Mouse (Mus musculus) limb, embryonic 14.5 days (tissue): ENCODE results near the gene Trub1. TPM values are rescaled to one million over a fixed set of nuclear protein-coding genes. Genes with fewer than 3 reads are reported as not detected.

ENCODE experiments used
- ATAC-seq: fragments of 200-750 bp; cut with Nextera tagmentation; 2 replicates; pipeline ENCODE4 v1.8.0; 2017; ENCODE audit warnings: low read depth, moderate number of reproducible peaks, moderate TSS enrichment; ENCODE audit not compliant: low FRiP score
- DNase-seq: peaks from one replicate; pipeline ENCODE4 v3.0.0-alpha.2; 2015; ENCODE audit warnings: low spot score
- H3K27ac ChIP-seq: fragments of 300-500 bp; sonication (generic); replicated peaks from 2 replicates; pipeline ENCODE4 v1.5.1; 2014; ENCODE audit warnings: low read depth, mild to moderate bottlenecking, low read length, moderate library complexity, mixed read lengths
- H3K27me3 ChIP-seq: fragments of 300-500 bp; sonication (generic); 2 replicates; pipeline ENCODE4 v1.6.1; 2014; ENCODE audit warnings: low read length, mixed read lengths; ENCODE audit not compliant: control insufficient read depth, insufficient read depth
- H3K36me3 ChIP-seq: fragments of 300-500 bp; sonication (generic); 2 replicates; pipeline ENCODE4 v1.6.1; 2014; ENCODE audit warnings: mild to moderate bottlenecking, low read length, moderate library complexity, mixed read lengths; ENCODE audit not compliant: control insufficient read depth, insufficient read depth
- H3K4me1 ChIP-seq: fragments of 300-500 bp; sonication (generic); 2 replicates; pipeline ENCODE4 v1.6.1; 2014; ENCODE audit warnings: antibody characterized with exemption, low read length, mixed read lengths; ENCODE audit not compliant: control insufficient read depth, insufficient read depth
- H3K4me2 ChIP-seq: fragments of 300-500 bp; sonication (generic); replicated peaks from 2 replicates; pipeline ENCODE4 v1.6.1; 2014; ENCODE audit warnings: low read depth, mild to moderate bottlenecking, low read length, moderate library complexity; ENCODE audit not compliant: severe bottlenecking
- H3K4me3 ChIP-seq: fragments of 300-500 bp; sonication (generic); replicated peaks from 2 replicates; pipeline ENCODE4 v1.5.1; 2014; ENCODE audit warnings: low read length
- H3K9ac ChIP-seq: fragments of 300-500 bp; sonication (generic); 2 replicates; pipeline ENCODE4 v1.6.1; 2014; ENCODE audit warnings: mild to moderate bottlenecking, low read depth, low read length, moderate library complexity; ENCODE audit not compliant: severe bottlenecking
- H3K9me3 ChIP-seq: fragments of 300-500 bp; sonication (generic); 2 replicates; pipeline ENCODE4 v1.6.1; 2016; ENCODE audit warnings: low read length; ENCODE audit not compliant: control insufficient read depth
- POLR2A ChIP-seq: fragments of 200-500 bp; IDR thresholded peaks from 2 replicates; pipeline ENCODE4 v1.8.0; 2012; ENCODE audit warnings: inconsistent platforms, mild to moderate bottlenecking, moderate library complexity, borderline replicate concordance; ENCODE audit not compliant: insufficient read depth, insufficient read length; ENCODE audit errors: extremely low read depth
- WGBS: fragments of 180-500 bp; shearing (Covaris S2); extraction: QIAGEN DNeasy Blood & Tissue Kit; methylation state at CpG from one replicate; pipeline ENCODE4 v1.1.7; 2014; 5-methylcytosine and 5-hydroxymethylcytosine counted together
- polyA plus RNA-seq, 2 experiments: library from polyadenylated mRNA; depleted of rRNA in 1 of 2; stranded (reverse) in 1 of 2; unstranded in 1 of 2; fragments of >200 nt; fragmentation: Nextera tagmentation in 1 of 2; extraction: Ambion mirVana in 1 of 2; gene quantifications; 2 replicates each; pipeline versions ENCODE4 v1.2.1 to v1.2.3; 2012 to 2014

The Trub1 gene
- polyA plus RNA-seq, 2 experiments: 24.4 to 31.7 TPM

DNA sequence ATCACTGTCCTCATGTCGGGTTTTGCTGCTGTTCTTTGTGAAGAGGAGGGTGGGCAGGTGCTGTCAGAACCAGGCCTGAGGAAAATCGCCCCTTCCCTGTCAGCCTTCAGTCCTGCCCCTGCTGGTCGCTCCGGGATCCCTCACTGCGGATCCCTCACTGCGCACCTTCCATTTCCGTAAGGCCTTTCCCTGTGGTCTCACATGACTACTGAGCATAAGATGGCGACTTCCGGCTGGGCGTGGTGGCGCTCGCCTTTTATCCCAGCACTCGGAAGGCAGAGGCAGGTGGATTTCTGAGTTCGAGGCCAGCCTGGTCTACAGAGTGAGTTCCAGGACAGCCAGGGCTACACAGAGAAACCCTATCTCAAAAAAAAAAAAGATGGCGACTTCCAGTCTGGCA lies 27.4 kb upstream of the Trub1 start:
- H3K4me2 ChIP-seq: no peak overlapping the region
- H3K9me3 ChIP-seq: no peaks in the 10 kb centered on the region
- H3K4me3 ChIP-seq: no peak overlapping the region
- H3K27me3 ChIP-seq: no peaks in the 10 kb centered on the region
- no peak for TF ChIP-seq POLR2A
- 95% methylated on average over 15 of the region's 15 CpGs for WGBS
- H3K27ac ChIP-seq: no peak overlapping the region
- no peak for DNase-seq
- no peaks in the 10 kb centered on the region for H3K36me3 ChIP-seq
- no peaks in the 10 kb centered on the region for H3K4me1 ChIP-seq
- ATAC-seq: no peak
- H3K9ac ChIP-seq: no peak overlapping the region

DNA sequence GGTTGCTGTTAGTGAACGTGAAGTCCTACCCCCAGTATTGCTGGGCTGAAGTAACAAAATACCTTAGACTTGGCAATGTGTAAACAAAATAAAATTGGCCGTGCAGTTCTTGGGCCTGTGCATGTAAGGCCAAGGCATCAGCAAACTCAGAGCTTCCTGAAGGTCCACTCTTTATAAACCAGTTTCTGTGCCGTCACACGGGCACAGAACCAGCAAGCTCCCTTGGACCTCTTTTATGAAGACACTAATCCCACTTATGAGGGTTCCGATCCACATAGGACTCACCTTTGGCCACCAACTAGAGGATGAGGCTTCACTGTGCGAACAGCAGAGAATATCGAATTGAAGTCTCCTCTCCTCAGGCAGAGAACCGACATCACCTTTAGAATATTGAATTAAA lies 25.9 kb upstream of the Trub1 start:
- Histone ChIP-seq H3K27me3 (no peaks in the 10 kb centered on the region), H3K36me3 (no peaks in the 10 kb centered on the region)
- no peak for ATAC-seq

DNA sequence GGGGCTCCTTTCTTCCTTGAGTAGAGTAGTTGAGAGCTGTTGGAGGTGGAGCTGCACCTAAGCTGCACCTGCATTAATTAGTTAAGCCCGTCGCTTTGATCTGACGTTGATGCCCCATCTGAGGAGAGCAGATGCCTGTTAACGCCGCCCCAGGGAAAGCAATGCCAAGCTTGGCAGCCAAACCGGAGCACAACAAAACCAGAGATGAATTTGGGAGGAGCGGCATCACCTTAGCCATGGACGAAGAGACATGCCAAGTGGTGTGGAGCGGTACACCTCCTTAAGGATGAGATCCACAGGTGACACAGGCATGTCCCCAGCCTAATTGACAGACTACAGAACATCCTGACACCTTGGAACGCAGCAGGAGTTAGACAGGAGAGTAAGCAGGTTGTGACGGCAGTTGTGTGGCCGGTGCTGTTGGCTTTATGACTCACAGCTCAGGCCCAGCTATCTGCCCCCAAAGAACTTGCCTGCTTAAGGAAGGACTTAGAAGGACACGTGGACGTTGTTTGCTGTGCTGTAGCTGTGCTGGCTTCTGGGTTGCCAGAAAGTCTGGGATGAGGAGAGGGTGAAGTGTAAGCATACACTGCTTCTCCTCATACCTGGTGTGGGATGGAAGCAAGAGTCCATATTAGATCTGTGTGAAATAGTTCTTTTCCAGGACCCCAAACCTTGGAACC lies 24.8 kb upstream of the Trub1 start:
- ATAC-seq (no peak), DNase-seq (no peak)
- no peak for TF ChIP-seq POLR2A
- Histone ChIP-seq H3K9ac (no peak overlapping the region), H3K27me3 (no peaks in the 10 kb centered on the region), H3K4me3 (no peak overlapping the region), H3K36me3 (no peaks in the 10 kb centered on the region), H3K4me2 (no peak overlapping the region), H3K4me1 (no peaks in the 10 kb centered on the region), H3K27ac (no peak overlapping the region), H3K9me3 (no peaks in the 10 kb centered on the region)
- 69% methylated on average over 14 of the region's 14 CpGs for WGBS

More for the DNA sequence above, 25.9 kb upstream of the Trub1 start:
- Histone ChIP-seq H3K4me3 (no peak overlapping the region), H3K9ac (no peak overlapping the region), H3K9me3 (no peaks in the 10 kb centered on the region), H3K4me1 (no peaks in the 10 kb centered on the region), H3K27ac (no peak overlapping the region), H3K4me2 (no peak overlapping the region)
- 92% methylated on average over 8 of the region's 8 CpGs for WGBS
- DNase-seq: no peak
- no peak for TF ChIP-seq POLR2A

DNA sequence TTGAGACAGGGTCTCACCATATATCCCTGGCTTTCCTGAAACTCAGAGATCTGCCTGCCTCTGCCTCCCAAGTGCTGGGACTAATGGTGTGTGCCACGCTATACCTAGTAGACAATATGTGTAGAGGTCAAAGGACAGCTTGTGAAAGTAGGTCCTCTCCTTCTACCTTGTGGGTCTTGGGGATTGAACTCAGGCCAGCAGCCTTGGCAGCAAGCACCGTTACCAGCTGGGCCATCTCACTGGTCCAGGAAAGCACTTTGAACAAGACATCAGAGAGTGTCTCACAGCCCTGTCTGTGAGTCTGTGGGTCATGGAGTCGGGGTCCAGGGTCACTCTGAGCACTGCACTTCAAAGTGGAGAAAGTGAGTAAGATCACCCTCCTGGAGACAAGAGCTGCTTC lies 24.1 kb upstream of the Trub1 start:
- H3K9me3 ChIP-seq: no peaks in the 10 kb centered on the region
- no peaks in the 10 kb centered on the region for H3K27me3 ChIP-seq
- WGBS: 80% methylated on average over 3 of the region's 3 CpGs
- H3K4me1 ChIP-seq: no peaks in the 10 kb centered on the region
- no peak for TF ChIP-seq POLR2A
- H3K27ac ChIP-seq: no peak overlapping the region
- no peaks in the 10 kb centered on the region for H3K36me3 ChIP-seq
- no peak overlapping the region for H3K9ac ChIP-seq
- no peak overlapping the region for H3K4me2 ChIP-seq
- DNase-seq (no peak), ATAC-seq (no peak)
- no peak overlapping the region for H3K4me3 ChIP-seq

DNA sequence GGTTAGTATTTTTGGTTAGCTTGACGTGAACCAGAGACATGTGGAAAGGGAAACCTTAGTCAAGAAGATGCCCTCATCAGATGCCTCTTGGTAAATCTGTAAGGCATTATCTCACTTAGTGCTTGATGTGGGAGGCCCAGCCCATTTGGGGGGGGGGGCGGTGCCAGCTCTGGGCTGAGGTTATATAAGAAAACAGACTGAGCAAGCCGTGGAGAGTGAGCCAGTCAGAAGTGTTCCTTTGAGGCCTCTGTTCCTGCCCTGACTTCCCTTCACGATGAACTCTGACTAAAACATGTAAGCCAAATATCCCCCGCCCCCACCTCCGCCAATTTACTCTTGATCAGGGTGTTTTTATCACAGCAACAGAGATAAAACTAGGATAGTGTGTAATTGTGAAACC lies 22.8 kb upstream of the Trub1 start:
- no peak for TF ChIP-seq POLR2A
- H3K9ac ChIP-seq: no peak overlapping the region
- ATAC-seq (no peak), DNase-seq (no peak)
- H3K36me3 ChIP-seq: no peaks in the 10 kb centered on the region
- no peaks in the 10 kb centered on the region for H3K9me3 ChIP-seq
- no peak overlapping the region for H3K4me2 ChIP-seq
- 74% methylated on average over 6 of the region's 6 CpGs for WGBS
- H3K4me1 ChIP-seq: no peaks in the 10 kb centered on the region
- H3K4me3 ChIP-seq: no peak overlapping the region
- H3K27me3 ChIP-seq: no peaks in the 10 kb centered on the region
- no peak overlapping the region for H3K27ac ChIP-seq

DNA sequence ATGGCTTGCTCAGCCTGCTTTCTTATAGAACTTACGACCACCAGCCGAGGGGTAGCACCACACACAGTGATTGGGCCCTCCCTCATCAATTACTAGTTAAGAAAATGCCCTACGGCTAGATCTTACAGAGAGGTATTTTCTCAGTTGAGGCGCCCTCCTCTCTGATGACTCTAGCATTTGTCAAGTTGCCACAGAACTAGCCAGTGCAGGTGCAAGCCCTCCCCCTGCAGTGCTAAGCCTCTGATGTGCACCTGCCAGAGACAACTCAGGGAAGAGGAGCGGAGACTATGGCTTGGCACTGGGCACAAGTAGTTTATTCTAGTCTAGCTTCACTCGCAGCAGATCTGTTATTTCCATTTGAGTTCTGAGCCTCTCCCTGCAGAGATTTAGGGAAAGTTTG lies 21.2 kb upstream of the Trub1 start:
- 25% methylated on average over 6 of the region's 6 CpGs for WGBS
- no peaks in the 10 kb centered on the region for H3K9me3 ChIP-seq
- no peaks in the 10 kb centered on the region for H3K27me3 ChIP-seq
- no peak for TF ChIP-seq POLR2A
- H3K27ac ChIP-seq: no peak overlapping the region
- H3K36me3 ChIP-seq: no peaks in the 10 kb centered on the region
- no peak overlapping the region for H3K4me3 ChIP-seq
- ATAC-seq (no peak), DNase-seq (no peak)
- no peak overlapping the region for H3K9ac ChIP-seq
- no peak overlapping the region for H3K4me2 ChIP-seq
- peaks cover 5% of the 10 kb centered on the region for H3K4me1 ChIP-seq
